Mouse (Mus musculus): Measurements from ENCODE around the gene Gm26661. TPM values are rescaled to one million over a fixed set of nuclear protein-coding genes. Genes with fewer than 3 reads are reported as not detected.
A peak's percentile ranks its signal among the peaks of the same experiment; 100 is the strongest.

The Gm26661 gene
- polyA plus RNA-seq, 1 experiment from 2014 or later = not detected

GRCm38 (mm10) chr14:7817770-7818462 is 26.5 kb downstream of the Gm26661 start, which contains the start of gene Flnb:
Flnb (plus strand) TSS chr14:7817957.
- H3K27ac ChIP-seq (ENCODE audit: low read length) = peak within 1 kb of the TSS; percentile 41; the same call in 1 of the 2 replicates
- peaks cover 14% of the 10 kb centered on the region for H3K27me3 ChIP-seq (ENCODE audit: control insufficient read depth, insufficient read depth, low read depth, low read length)

DNA sequence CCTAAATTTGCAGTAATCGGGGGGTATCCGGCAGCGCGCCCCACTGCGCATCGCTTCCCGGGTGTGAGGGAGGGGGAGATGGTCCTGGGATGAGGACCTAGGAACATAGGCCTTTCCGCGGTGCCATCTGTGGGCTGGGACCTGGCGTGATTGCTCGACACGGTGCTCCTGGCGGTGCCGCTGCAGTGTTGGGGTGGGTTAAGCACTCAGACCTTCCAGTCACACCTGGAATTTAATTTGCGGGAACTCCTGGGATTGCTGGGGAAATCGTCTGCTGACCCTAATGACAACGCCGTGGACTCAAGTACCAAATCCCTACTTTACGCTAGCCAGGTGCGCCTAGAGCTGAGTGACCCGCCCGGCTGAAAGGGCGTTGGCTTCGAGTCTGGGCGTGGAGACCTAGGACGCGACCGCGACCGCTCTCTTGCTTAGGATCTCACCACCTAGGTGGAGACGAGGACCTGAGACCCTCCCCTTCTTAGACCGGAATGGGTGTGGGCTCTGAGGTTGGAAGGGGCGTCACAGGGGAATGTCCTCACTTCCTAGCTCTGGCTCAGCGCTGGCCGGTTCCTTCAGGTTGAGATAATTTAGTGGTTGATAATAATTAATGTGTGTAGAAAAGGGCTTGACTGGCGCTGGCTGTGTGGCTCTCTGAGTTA is 27.2 kb downstream of the Gm26661 start:
- peak overlapping the region; percentile 66 for H3K4me2 ChIP-seq (ENCODE audit: low read depth, low read length)
- H3K27me3 ChIP-seq (ENCODE audit: control insufficient read depth, insufficient read depth, low read depth, low read length) = peaks cover 14% of the 10 kb centered on the region
- no peaks in the 10 kb centered on the region for H3K9me3 ChIP-seq (replicated peaks; ENCODE audit: control insufficient read depth, low read length)
- no peaks in the 10 kb centered on the region for H3K36me3 ChIP-seq (ENCODE audit: control insufficient read depth, insufficient read depth)
- H3K9ac ChIP-seq (ENCODE audit: low read depth, low read length) = peak overlapping the region; percentile 61
- peak overlapping the region; percentile 14; the same call in 1 of the 2 replicates for H3K27ac ChIP-seq (ENCODE audit: low read length)
- under 1% methylated on average over 36 of the region's 36 CpGs for WGBS (ENCODE audit: insufficient replicate concordance)
- no peaks in the 10 kb centered on the region; the same call in none of the 2 replicates for H3K4me1 ChIP-seq (ENCODE audit: control insufficient read depth, low read depth, low read length)
- no peak; the same call in 1 of the 2 replicates for ATAC-seq (ENCODE audit: low read depth)
- H3K4me3 ChIP-seq (ENCODE audit: low read depth, low read length) = peak overlapping the region; percentile 65

More at GRCm38 (mm10) chr14:7817770-7818462, 26.5 kb downstream of the Gm26661 start, which contains the start of gene Flnb:
- H3K4me3 ChIP-seq (ENCODE audit: low read depth, low read length) = peak within 1 kb of the TSS; percentile 65
- H3K4me2 ChIP-seq (ENCODE audit: low read depth, low read length) = peak within 1 kb of the TSS; percentile 66
- H3K36me3 ChIP-seq (ENCODE audit: control insufficient read depth, insufficient read depth) = no peaks in the 10 kb centered on the region
- H3K9ac ChIP-seq (ENCODE audit: low read depth, low read length) = peak within 1 kb of the TSS; percentile 61
- WGBS (ENCODE audit: insufficient replicate concordance) = under 1% methylated on average over 49 of the region's 49 CpGs
- peak; percentile 92 for ATAC-seq (ENCODE audit: low read depth)
- H3K9me3 ChIP-seq (replicated peaks; ENCODE audit: control insufficient read depth, low read length) = no peaks in the 10 kb centered on the region
- no peaks in the 10 kb centered on the region; the same call in none of the 2 replicates for H3K4me1 ChIP-seq (ENCODE audit: control insufficient read depth, low read depth, low read length)

DNA sequence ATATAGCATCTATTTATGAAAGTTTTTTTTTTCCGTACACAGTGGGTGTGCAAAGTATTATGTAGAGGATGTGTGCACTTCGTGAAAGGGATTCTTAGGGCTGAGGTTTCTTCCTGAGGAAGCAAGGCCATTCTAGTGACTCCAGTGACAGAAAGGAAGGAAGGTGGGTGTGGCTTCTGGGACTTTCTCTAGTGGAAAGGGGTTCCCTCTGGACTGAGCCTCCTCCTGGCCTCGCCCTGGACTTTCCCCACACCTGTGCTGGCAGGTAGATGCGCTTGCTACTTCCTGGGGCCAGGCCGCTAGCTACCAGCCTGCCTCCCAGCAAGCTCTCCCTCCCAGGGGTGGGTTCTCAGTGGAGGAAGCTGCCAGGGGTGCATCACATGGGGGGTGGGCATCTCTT is 28.1 kb downstream of the Gm26661 start:
- Histone ChIP-seq H3K4me3 (ENCODE audit: low read depth, low read length) (peak overlapping the region; percentile 65), H3K9ac (ENCODE audit: low read depth, low read length) (no peak overlapping the region), H3K4me2 (ENCODE audit: low read depth, low read length) (peak overlapping the region; percentile 66), H3K4me1 (ENCODE audit: control insufficient read depth, low read depth, low read length) (no peaks in the 10 kb centered on the region; the same call in none of the 2 replicates), H3K27me3 (ENCODE audit: control insufficient read depth, insufficient read depth, low read depth, low read length) (peaks cover 14% of the 10 kb centered on the region), H3K9me3 (replicated peaks; ENCODE audit: control insufficient read depth, low read length) (no peaks in the 10 kb centered on the region), H3K27ac (ENCODE audit: low read length) (no peak overlapping the region), H3K36me3 (ENCODE audit: control insufficient read depth, insufficient read depth) (no peaks in the 10 kb centered on the region)
- 35% methylated on average over 5 of the region's 5 CpGs for WGBS (ENCODE audit: insufficient replicate concordance)
- ATAC-seq (ENCODE audit: low read depth) = no peak

DNA sequence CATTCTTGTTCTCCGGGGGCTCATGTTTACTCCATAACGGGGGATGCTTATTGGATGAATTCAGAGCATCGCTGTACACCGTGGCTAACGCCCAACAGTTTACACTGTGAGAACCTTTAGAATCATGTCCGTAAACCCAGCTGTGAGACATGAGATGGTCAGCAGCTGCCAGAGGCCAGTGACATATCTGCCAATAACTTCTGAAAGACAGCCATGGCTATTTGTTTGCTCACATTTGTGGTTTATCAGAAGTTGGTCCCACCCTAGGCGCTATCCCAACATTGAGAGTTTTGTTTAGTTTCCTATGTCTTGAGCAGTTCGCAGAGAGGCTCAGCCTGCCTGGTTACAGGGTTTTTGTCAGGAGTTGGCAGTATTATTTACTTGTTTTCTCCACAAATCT is 30.0 kb downstream of the Gm26661 start:
- Histone ChIP-seq H3K4me3 (ENCODE audit: low read depth, low read length) (no peak overlapping the region), H3K27ac (ENCODE audit: low read length) (no peak overlapping the region), H3K27me3 (ENCODE audit: control insufficient read depth, insufficient read depth, low read depth, low read length) (peaks cover 14% of the 10 kb centered on the region), H3K4me2 (ENCODE audit: low read depth, low read length) (no peak overlapping the region), H3K9ac (ENCODE audit: low read depth, low read length) (no peak overlapping the region), H3K9me3 (replicated peaks; ENCODE audit: control insufficient read depth, low read length) (no peaks in the 10 kb centered on the region), H3K4me1 (ENCODE audit: control insufficient read depth, low read depth, low read length) (peaks cover 5% of the 10 kb centered on the region), H3K36me3 (ENCODE audit: control insufficient read depth, insufficient read depth) (no peaks in the 10 kb centered on the region)
- ATAC-seq (ENCODE audit: low read depth) = no peak
- 68% methylated on average over 8 of the region's 8 CpGs for WGBS (ENCODE audit: insufficient replicate concordance)

DNA sequence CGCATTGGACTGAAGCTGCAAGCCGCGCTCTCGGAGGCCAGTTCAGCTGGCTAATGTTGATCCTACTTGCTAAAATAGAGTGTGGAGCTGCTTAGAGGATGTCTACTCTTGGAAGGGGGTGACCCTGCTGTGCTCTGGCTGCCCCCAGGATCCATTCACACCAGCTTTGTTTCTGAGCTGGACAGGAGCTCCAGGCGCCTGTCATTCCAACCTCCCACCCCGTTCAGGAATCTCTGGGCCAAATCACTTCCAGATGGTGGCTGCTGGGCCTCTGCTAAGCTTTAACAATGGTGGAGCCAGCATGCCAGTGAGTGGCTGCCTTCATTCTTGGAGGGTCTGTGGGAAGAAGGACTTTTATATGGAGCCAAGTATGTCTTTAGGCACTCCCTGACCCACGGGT is 31.3 kb downstream of the Gm26661 start:
- Histone ChIP-seq H3K4me3 (ENCODE audit: low read depth, low read length) (no peak overlapping the region), H3K36me3 (ENCODE audit: control insufficient read depth, insufficient read depth) (no peaks in the 10 kb centered on the region), H3K4me1 (ENCODE audit: control insufficient read depth, low read depth, low read length) (peaks cover 5% of the 10 kb centered on the region), H3K9me3 (replicated peaks; ENCODE audit: control insufficient read depth, low read length) (no peaks in the 10 kb centered on the region), H3K27ac (ENCODE audit: low read length) (no peak overlapping the region), H3K27me3 (ENCODE audit: control insufficient read depth, insufficient read depth, low read depth, low read length) (peaks cover 14% of the 10 kb centered on the region), H3K9ac (ENCODE audit: low read depth, low read length) (no peak overlapping the region), H3K4me2 (ENCODE audit: low read depth, low read length) (no peak overlapping the region)
- no peak for ATAC-seq (ENCODE audit: low read depth)
- WGBS (ENCODE audit: insufficient replicate concordance) = 64% methylated on average over 7 of the region's 7 CpGs

- Histone ChIP-seq H3K27ac (ENCODE audit: low read length) (peak overlapping the region; percentile 83), H3K36me3 (ENCODE audit: control insufficient read depth, insufficient read depth) (no peaks in the 10 kb centered on the region), H3K27me3 (ENCODE audit: control insufficient read depth, insufficient read depth, low read depth, low read length) (no peaks in the 10 kb centered on the region), H3K4me1 (ENCODE audit: control insufficient read depth, low read depth, low read length) (peaks cover 5% of the 10 kb centered on the region; the same call in 1 of the 2 replicates), H3K4me2 (ENCODE audit: low read depth, low read length) (no peak overlapping the region), H3K9me3 (replicated peaks; ENCODE audit: control insufficient read depth, low read length) (no peaks in the 10 kb centered on the region), H3K4me3 (ENCODE audit: low read depth, low read length) (no peak overlapping the region), H3K9ac (ENCODE audit: low read depth, low read length) (no peak overlapping the region)
- ATAC-seq (ENCODE audit: low read depth) = peak; percentile 42; the same call in 1 of the 2 replicates
- 44% methylated on average over 8 of the region's 8 CpGs for WGBS (ENCODE audit: insufficient replicate concordance)
These were observed 33.4 kb downstream of the Gm26661 start for GRCm38 (mm10) chr14:7824651-7825268.

DNA sequence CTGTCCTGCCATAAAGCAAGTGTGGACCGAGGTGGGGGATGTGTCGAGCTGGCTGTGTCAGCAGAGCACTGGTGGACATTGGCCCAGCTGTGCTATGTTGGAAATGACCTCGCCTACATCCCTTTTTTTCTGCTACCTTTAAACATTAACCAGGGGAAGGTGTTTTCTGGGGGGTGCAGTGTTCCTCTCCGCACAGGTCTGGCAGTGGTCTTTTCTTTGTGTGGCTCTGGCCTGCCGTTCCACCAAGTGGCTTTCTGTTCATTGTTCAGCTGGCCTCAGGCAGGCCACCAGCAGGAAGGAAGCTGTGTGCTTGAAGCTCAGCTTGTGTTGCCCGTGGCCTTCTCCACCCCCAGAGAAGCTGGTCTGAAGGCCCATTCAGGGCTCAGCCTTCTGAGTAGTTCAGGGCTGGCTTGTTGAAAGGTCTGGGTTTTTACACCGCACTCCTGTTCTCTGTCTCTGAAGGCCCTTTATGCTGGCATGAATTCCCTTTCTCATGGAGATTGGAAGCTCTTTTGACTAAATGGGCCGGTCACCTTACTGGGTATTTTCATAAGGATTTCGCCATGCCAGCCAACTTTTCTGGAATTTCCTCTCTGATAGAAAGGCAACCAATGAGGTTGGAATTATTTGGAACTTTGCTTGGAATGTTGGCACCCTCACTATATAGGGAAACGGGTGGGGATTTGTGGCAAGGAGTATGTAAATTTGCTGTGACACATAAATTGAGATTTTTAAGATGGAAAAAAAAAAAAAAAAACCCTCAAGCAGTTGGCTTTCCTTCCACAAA is 35.0 kb downstream of the Gm26661 start:
- Histone ChIP-seq H3K27ac (ENCODE audit: low read length) (peak overlapping the region; percentile 86), H3K27me3 (ENCODE audit: control insufficient read depth, insufficient read depth, low read depth, low read length) (no peaks in the 10 kb centered on the region), H3K4me3 (ENCODE audit: low read depth, low read length) (no peak overlapping the region), H3K4me2 (ENCODE audit: low read depth, low read length) (peak overlapping the region; percentile 38), H3K9me3 (replicated peaks; ENCODE audit: control insufficient read depth, low read length) (no peaks in the 10 kb centered on the region), H3K9ac (ENCODE audit: low read depth, low read length) (peak overlapping the region; percentile 35; the same call in 1 of the 2 replicates), H3K36me3 (ENCODE audit: control insufficient read depth, insufficient read depth) (no peaks in the 10 kb centered on the region), H3K4me1 (ENCODE audit: control insufficient read depth, low read depth, low read length) (peaks cover 5% of the 10 kb centered on the region; the same call in 1 of the 2 replicates)
- 26% methylated on average over 10 of the region's 10 CpGs for WGBS (ENCODE audit: insufficient replicate concordance)
- ATAC-seq (ENCODE audit: low read depth) = peak; percentile 84

- ATAC-seq (ENCODE audit: low read depth) = peak; percentile 49; the same call in 1 of the 2 replicates
- no peaks in the 10 kb centered on the region for H3K9me3 ChIP-seq (replicated peaks; ENCODE audit: control insufficient read depth, low read length)
- no peaks in the 10 kb centered on the region for H3K27me3 ChIP-seq (ENCODE audit: control insufficient read depth, insufficient read depth, low read depth, low read length)
- H3K27ac ChIP-seq (ENCODE audit: low read length) = peak overlapping the region; percentile 29
- H3K36me3 ChIP-seq (ENCODE audit: control insufficient read depth, insufficient read depth) = no peaks in the 10 kb centered on the region
- H3K9ac ChIP-seq (ENCODE audit: low read depth, low read length) = no peak overlapping the region
- peaks cover 5% of the 10 kb centered on the region; the same call in 1 of the 2 replicates for H3K4me1 ChIP-seq (ENCODE audit: control insufficient read depth, low read depth, low read length)
- no peak overlapping the region for H3K4me2 ChIP-seq (ENCODE audit: low read depth, low read length)
- H3K4me3 ChIP-seq (ENCODE audit: low read depth, low read length) = no peak overlapping the region
- WGBS (ENCODE audit: insufficient replicate concordance) = 60% methylated on average over 2 of the region's 2 CpGs
These were observed 37.8 kb downstream of the Gm26661 start for GRCm38 (mm10) chr14:7829181-7829580.
